Mouse (Mus musculus) midbrain, postnatal 0 days (tissue): Measurements from ENCODE around the gene Aph1b. TPM values are rescaled to one million over a fixed set of nuclear protein-coding genes. Genes with fewer than 3 reads are reported as not detected.

Source experiments
- ATAC-seq: fragments of 200-750 bp; cut with Nextera tagmentation; 2 replicates; pipeline ENCODE4 v1.8.0; 2017; ENCODE audit warnings: moderate number of reproducible peaks, mild to moderate bottlenecking, moderate TSS enrichment, moderate library complexity; ENCODE audit not compliant: low FRiP score
- DNase-seq: peaks from one replicate; pipeline ENCODE4 v3.0.0-alpha.2; 2015; ENCODE audit warnings: low spot score
- H3K27ac ChIP-seq: fragments of 300-500 bp; sonication (generic); 2 replicates; pipeline ENCODE4 v1.5.1; 2014; ENCODE audit warnings: low read depth, mild to moderate bottlenecking, low read length, mixed read lengths
- H3K27me3 ChIP-seq: fragments of 300-500 bp; sonication (generic); 2 replicates; pipeline ENCODE4 v1.6.1; 2014; ENCODE audit warnings: low read length, control low read depth, mixed read lengths; ENCODE audit not compliant: insufficient read depth
- H3K36me3 ChIP-seq: fragments of 300-500 bp; sonication (generic); 2 replicates; pipeline ENCODE4 v1.6.1; 2014; ENCODE audit warnings: low read length, control low read depth, mixed read lengths; ENCODE audit not compliant: insufficient read depth
- H3K4me1 ChIP-seq: fragments of 300-500 bp; sonication (generic); 2 replicates; pipeline ENCODE4 v1.6.1; 2014; ENCODE audit warnings: mild to moderate bottlenecking, control low read depth, antibody characterized with exemption, low read length, mixed read lengths; ENCODE audit not compliant: insufficient read depth
- H3K4me2 ChIP-seq: fragments of 300-500 bp; sonication (generic); 2 replicates; pipeline ENCODE4 v1.6.1; 2014; ENCODE audit warnings: low read depth, mild to moderate bottlenecking, low read length, mixed read lengths; ENCODE audit not compliant: poor library complexity, severe bottlenecking
- H3K4me3 ChIP-seq: fragments of 300-500 bp; sonication (generic); 2 replicates; pipeline ENCODE4 v1.5.1; 2014; ENCODE audit warnings: low read depth, mild to moderate bottlenecking, low read length, moderate library complexity
- H3K9ac ChIP-seq: fragments of 300-500 bp; sonication (generic); replicated peaks from 2 replicates; pipeline ENCODE4 v1.6.1; 2014; ENCODE audit warnings: mild to moderate bottlenecking, low read length, moderate library complexity, mixed read lengths; ENCODE audit not compliant: poor library complexity, severe bottlenecking
- H3K9me3 ChIP-seq: fragments of 300-500 bp; sonication (generic); 2 replicates; pipeline ENCODE4 v1.6.1; 2016; ENCODE audit warnings: low read length, control low read depth
- CTCF ChIP-seq: IDR thresholded peaks from 2 replicates; pipeline ENCODE4 v1.5.1; 2016; ENCODE audit warnings: antibody characterized with exemption, mild to moderate bottlenecking
- WGBS: fragments of 180-500 bp; shearing (Covaris S2); extraction: QIAGEN DNeasy Blood & Tissue Kit; methylation state at CpG from one replicate; pipeline ENCODE4 v1.1.7; 2014; 5-methylcytosine and 5-hydroxymethylcytosine counted together
- polyA plus RNA-seq: library from polyadenylated mRNA; unstranded; fragments of >200 nt; fragmentation: Nextera tagmentation; extraction: Ambion mirVana; gene quantifications from 2 replicates; pipeline ENCODE4 v1.2.1, GENCODE M21; 2015
- total RNA-seq: library from RNA; depleted of rRNA; stranded (reverse); fragments of >200 nt; gene quantifications from 2 replicates; pipeline ENCODE4 v1.2.3, GENCODE M21; 2014; rRNA removed

Aph1b gene
- total RNA-seq = 25.3 and 31.3 TPM in 2 replicates
- 15.1 and 15.5 TPM in 2 replicates for polyA plus RNA-seq

DNA sequence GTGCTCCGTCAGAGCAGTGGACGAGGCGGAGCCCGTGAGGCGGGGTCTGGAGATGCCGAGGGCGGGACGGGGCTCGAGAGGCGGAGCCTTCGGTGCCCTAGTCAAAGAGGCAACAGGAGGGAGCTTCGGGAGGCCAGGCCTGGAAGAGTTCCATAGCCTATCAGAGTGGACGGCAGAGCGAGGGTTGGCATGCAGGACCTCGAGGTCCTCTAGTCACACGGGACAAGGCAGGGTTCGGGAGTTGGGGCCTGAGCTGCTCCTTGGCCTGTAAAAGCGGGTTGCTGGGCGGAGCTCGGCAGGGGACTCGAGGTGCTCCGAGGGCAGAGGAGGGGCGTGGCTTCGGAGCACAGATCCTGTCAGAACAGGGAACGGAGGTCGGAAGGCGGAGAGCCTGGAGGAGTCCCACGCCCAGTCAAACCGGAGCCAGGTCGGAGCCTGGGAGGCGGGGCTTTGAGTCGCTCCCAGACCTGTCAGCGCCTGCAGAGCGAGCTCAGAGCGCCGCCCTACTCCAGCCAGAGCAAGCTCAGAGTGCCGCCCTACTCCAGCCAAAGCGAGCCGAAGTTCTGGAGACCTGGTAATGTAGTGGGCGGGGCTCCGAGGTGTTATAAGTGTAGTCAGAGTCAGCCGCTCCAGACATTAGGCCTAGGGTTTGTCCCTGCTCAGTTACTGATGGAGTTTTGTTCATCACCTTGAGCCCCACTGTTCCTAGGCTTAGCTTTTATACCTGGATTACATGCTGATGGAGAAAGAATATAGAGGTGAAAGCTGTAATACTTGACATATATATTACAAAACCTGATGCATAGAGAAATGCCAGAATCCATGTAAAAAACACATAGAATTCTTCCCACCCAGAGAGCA lies at the start of gene Aph1b:
Aph1b (minus strand) TSS at position 27 of the 861 bp plus-strand sequence.
- peak within 1 kb of the TSS; percentile 85 for H3K27ac ChIP-seq
- no peaks in the 10 kb centered on the region for H3K9me3 ChIP-seq
- DNase-seq (peak; percentile 97), ATAC-seq (peak; percentile 96)
- TF ChIP-seq CTCF = no peak; the same call in 1 of the 2 replicates
- peak within 1 kb of the TSS; percentile 66 for H3K4me2 ChIP-seq
- no peaks in the 10 kb centered on the region for H3K4me1 ChIP-seq
- 1% methylated on average over 41 of the region's 42 CpGs for WGBS
- H3K9ac ChIP-seq = peak within 1 kb of the TSS; percentile 86
- no peaks in the 10 kb centered on the region for H3K36me3 ChIP-seq
- no peaks in the 10 kb centered on the region for H3K27me3 ChIP-seq
- H3K4me3 ChIP-seq = peak within 1 kb of the TSS; percentile 83

DNA sequence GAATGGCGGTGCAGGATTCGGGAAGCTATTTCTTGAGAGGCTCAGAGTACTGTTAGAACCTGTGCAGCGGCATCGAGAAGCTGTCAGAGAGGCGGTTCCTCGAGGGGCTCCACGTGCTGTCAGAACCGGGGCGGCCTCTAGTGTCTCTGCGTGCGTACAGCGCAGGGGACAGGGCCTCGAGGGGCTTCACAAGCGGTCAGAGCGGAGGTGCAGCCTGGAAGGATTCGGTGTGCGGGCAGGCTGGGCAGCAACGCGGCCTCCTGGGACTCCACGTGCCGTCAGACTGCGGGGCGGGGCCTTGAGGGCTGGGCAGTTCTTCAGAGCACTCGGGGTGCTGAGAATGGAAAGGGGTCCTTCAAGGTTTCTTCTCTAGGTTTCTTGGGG lies 39.8 kb upstream of the Aph1b start:
- ATAC-seq (peak; percentile 80), DNase-seq (no peak)
- Histone ChIP-seq H3K4me2 (peak overlapping the region; percentile 92), H3K27me3 (no peaks in the 10 kb centered on the region), H3K9ac (peak overlapping the region; percentile 54), H3K4me1 (0 out of 2 replicates have a peak, but pooled peaks cover 5% of the 10 kb centered on the region), H3K27ac (peak overlapping the region; percentile 32; the same call in 1 of the 2 replicates), H3K36me3 (no peaks in the 10 kb centered on the region), H3K4me3 (peak overlapping the region; percentile 59), H3K9me3 (no peaks in the 10 kb centered on the region)
- peak; percentile 28 for TF ChIP-seq CTCF
- under 1% methylated on average over 24 of the region's 24 CpGs for WGBS

DNA sequence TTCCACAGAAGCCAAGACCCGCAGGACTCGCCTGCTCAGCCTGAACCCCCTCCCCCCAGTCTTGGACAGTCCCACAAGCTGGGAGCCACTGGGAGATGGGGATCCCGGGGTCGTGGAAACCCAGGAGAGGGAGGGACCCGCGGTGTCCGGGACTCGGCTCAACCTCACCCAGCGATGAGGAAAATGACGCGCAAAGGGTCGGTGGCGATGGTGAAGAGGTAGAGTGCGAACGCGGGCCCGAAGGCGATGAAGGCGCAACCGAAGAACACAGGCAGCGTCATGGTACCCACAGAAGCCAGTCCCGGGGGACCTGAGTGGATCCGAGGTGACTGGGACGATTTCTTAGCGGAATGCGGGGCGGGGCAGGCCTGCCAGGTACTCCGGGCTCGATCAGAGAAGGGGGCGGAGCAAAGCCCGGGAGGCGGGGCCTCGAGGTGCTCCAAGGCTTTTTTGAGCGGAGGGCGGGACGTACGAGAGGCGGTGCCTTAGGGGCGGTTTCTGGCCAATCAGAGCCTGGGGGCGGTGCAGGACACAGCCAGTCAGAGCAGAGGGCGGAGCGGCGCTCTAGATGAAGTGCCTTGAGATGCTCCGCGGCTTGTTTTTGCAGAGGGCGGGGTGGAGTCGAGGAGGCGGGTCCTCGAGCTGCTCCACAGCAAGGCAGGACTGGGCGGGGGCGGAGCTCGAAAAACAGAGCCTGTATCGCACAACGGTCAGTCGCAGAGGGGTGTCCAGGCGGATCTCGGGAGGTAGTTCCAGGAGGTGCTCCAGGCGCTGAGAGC lies 39.2 kb upstream of the Aph1b start, which contains the start of gene Aph1c:
Aph1c (minus strand) TSS at position 409 of the 779 bp plus-strand sequence.
- TF ChIP-seq CTCF = no peak
- Histone ChIP-seq H3K9me3 (no peaks in the 10 kb centered on the region), H3K9ac (peak within 1 kb of the TSS; percentile 59), H3K4me2 (peak within 1 kb of the TSS; percentile 92), H3K27me3 (no peaks in the 10 kb centered on the region), H3K4me1 (0 out of 2 replicates have a peak, but pooled peaks cover 5% of the 10 kb centered on the region), H3K27ac (peak within 1 kb of the TSS; percentile 32; the same call in 1 of the 2 replicates), H3K4me3 (peak within 1 kb of the TSS; percentile 59), H3K36me3 (no peaks in the 10 kb centered on the region)
- DNase-seq (peak; percentile 99), ATAC-seq (peak; percentile 99)
- WGBS = under 1% methylated on average over 58 of the region's 58 CpGs

DNA sequence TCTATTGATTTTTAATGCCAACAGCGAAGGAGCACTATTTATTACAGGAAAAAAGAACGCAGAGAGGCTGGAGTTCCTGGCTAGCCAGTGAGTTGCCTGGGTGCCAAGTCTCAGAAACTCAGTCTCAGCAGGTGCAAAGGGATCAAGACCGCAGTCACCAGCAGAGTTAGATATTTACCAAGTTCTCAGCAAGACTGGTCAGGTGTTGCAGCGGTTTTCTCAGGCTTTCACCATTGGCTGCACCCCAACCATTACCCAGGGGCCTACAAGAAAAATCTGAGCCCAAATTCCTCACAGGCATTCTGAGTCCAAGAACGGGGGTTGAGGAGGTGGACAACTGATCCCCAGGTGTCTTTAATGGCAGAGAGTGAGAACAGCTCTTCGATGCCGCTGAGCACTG lies 38.6 kb upstream of the Aph1b start:
- H3K9ac ChIP-seq = no peak overlapping the region
- DNase-seq = peak; percentile 9
- no peak overlapping the region for H3K27ac ChIP-seq
- TF ChIP-seq CTCF = no peak
- H3K4me2 ChIP-seq = peak overlapping the region; percentile 92
- H3K9me3 ChIP-seq = no peaks in the 10 kb centered on the region
- 0 out of 2 replicates have a peak, but pooled peaks cover 5% of the 10 kb centered on the region for H3K4me1 ChIP-seq
- H3K36me3 ChIP-seq = no peaks in the 10 kb centered on the region
- peak overlapping the region; percentile 59 for H3K4me3 ChIP-seq
- ATAC-seq = no peak
- H3K27me3 ChIP-seq = no peaks in the 10 kb centered on the region
- WGBS = 20% methylated on average over 7 of the region's 7 CpGs

- no peak for TF ChIP-seq CTCF
- no peak overlapping the region for H3K9ac ChIP-seq
Measured at GRCm38 (mm10) chr9:66832366-66832908, 37.1 kb upstream of the Aph1b start.

More at GRCm38 (mm10) chr9:66832366-66832908, 37.1 kb upstream of the Aph1b start:
- Histone ChIP-seq H3K9me3 (no peaks in the 10 kb centered on the region), H3K4me3 (no peak overlapping the region), H3K4me2 (no peak overlapping the region), H3K4me1 (0 out of 2 replicates have a peak, but pooled peaks cover 5% of the 10 kb centered on the region), H3K36me3 (no peaks in the 10 kb centered on the region), H3K27ac (no peak overlapping the region), H3K27me3 (no peaks in the 10 kb centered on the region)
- WGBS = 70% methylated on average over 4 of the region's 4 CpGs
- no peak for ATAC-seq
- DNase-seq = no peak
